Mouse (Mus musculus) thymus, adult 2 months (tissue): ENCODE measurements around the gene Vmn1r54.

Experiments used
- CTCF ChIP-seq: fragments of 200-500 bp; IDR thresholded peaks from 2 replicates; pipeline ENCODE4 v1.5.1; 2012; ENCODE audit warnings: mild to moderate bottlenecking, control low read depth, low read length, moderate library complexity, borderline replicate concordance; ENCODE audit not compliant: control insufficient read depth, poor library complexity, insufficient read depth; ENCODE audit errors: extremely low read depth
- POLR2A ChIP-seq: fragments of 200-500 bp; IDR thresholded peaks from 2 replicates; pipeline ENCODE4 v1.6.1; 2012; ENCODE audit warnings: mild to moderate bottlenecking, low read length, control low read depth, moderate library complexity; ENCODE audit not compliant: control insufficient read depth, poor library complexity, insufficient read depth; ENCODE audit errors: extremely low read depth

- TF ChIP-seq CTCF (no peak), POLR2A (no peak)
Observed at GRCm38 (mm10) chr6:90224338-90224737, 21.8 kb upstream of the Vmn1r54 start, which contains the start of gene Vmn1r53.
